Mouse (Mus musculus): ENCODE results near the gene Ccdc186. TPM values are rescaled to one million over a fixed set of nuclear protein-coding genes. Genes with fewer than 3 reads are reported as not detected.
A peak's percentile ranks its signal among the peaks of the same experiment; 100 is the strongest.

Gene Ccdc186
- polyA plus RNA-seq (2015; fragmentation: Nextera tagmentation; extraction: Ambion mirVana) = 5.2 and 5.6 TPM in 2 replicates

- Histone ChIP-seq H3K27ac (ENCODE audit: low read length) (peak within 1 kb of the TSS; percentile 87), H3K4me3 (ENCODE audit: low read depth, low read length) (peak within 1 kb of the TSS; percentile 99), H3K9ac (ENCODE audit: low read depth, low read length) (peak within 1 kb of the TSS; percentile 96), H3K9me3 (replicated peaks; ENCODE audit: control insufficient read depth, low read length) (no peaks in the 10 kb centered on the region), H3K4me2 (ENCODE audit: low read depth, low read length) (peak within 1 kb of the TSS; percentile 86), H3K27me3 (ENCODE audit: control insufficient read depth, insufficient read depth, low read depth, low read length) (peaks cover 10% of the 10 kb centered on the region; the same call in 1 of the 2 replicates), H3K4me1 (ENCODE audit: control insufficient read depth, low read depth, low read length) (peaks cover 20% of the 10 kb centered on the region), H3K36me3 (ENCODE audit: control insufficient read depth, insufficient read depth) (no peaks in the 10 kb centered on the region)
- under 1% methylated on average over 65 of the region's 79 CpGs for WGBS (ENCODE audit: insufficient replicate concordance)
- ATAC-seq (ENCODE audit: low read depth) = peak; percentile 98
Measured at GRCm38 (mm10) chr19:56821798-56822447, at the start of gene Ccdc186. TSS of gene Ccdc186 (minus strand) at chr19:56822190.

- ATAC-seq (ENCODE audit: low read depth) = no peak
- WGBS (ENCODE audit: insufficient replicate concordance) = 50% methylated on average over 4 of the region's 4 CpGs
- Histone ChIP-seq H3K27me3 (ENCODE audit: control insufficient read depth, insufficient read depth, low read depth, low read length) (peaks cover 14% of the 10 kb centered on the region), H3K4me3 (ENCODE audit: low read depth, low read length) (no peak overlapping the region), H3K27ac (ENCODE audit: low read length) (no peak overlapping the region), H3K9me3 (replicated peaks; ENCODE audit: control insufficient read depth, low read length) (no peaks in the 10 kb centered on the region), H3K36me3 (ENCODE audit: control insufficient read depth, insufficient read depth) (no peaks in the 10 kb centered on the region), H3K4me1 (ENCODE audit: control insufficient read depth, low read depth, low read length) (no peaks in the 10 kb centered on the region), H3K4me2 (ENCODE audit: low read depth, low read length) (no peak overlapping the region), H3K9ac (ENCODE audit: low read depth, low read length) (no peak overlapping the region)
Measured at GRCm38 (mm10) chr19:56867701-56868100, 45.7 kb upstream of the Ccdc186 start.

DNA sequence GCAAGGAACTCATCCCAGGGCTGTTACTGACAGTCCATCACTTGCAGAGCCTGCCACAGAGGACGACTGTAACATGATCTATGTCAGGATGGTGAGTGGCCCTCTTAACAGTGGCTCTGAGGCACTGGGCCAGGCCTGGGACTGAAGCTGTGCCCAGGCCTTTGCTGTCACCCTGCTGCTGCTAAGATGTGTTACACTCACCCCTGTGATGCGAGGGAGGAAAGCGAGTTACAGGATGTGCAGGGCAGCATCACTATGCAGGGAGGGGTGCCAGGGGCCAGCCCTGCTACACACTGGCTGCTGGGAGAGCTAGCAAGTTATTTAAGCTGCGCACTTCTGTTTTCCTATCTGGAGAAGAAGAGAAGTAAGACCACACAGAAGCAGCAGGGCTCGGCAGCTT lies 34.5 kb upstream of the Ccdc186 start:
- ATAC-seq (ENCODE audit: low read depth) = no peak
- no peaks in the 10 kb centered on the region for H3K27me3 ChIP-seq (ENCODE audit: control insufficient read depth, insufficient read depth, low read depth, low read length)
- WGBS (ENCODE audit: insufficient replicate concordance) = 46% methylated on average over 5 of the region's 5 CpGs
- no peak overlapping the region for H3K27ac ChIP-seq (ENCODE audit: low read length)
- no peaks in the 10 kb centered on the region for H3K36me3 ChIP-seq (ENCODE audit: control insufficient read depth, insufficient read depth)
- no peaks in the 10 kb centered on the region for H3K9me3 ChIP-seq (replicated peaks; ENCODE audit: control insufficient read depth, low read length)
- H3K4me2 ChIP-seq (ENCODE audit: low read depth, low read length) = no peak overlapping the region
- no peak overlapping the region for H3K9ac ChIP-seq (ENCODE audit: low read depth, low read length)
- no peaks in the 10 kb centered on the region for H3K4me1 ChIP-seq (ENCODE audit: control insufficient read depth, low read depth, low read length)
- no peak overlapping the region for H3K4me3 ChIP-seq (ENCODE audit: low read depth, low read length)

DNA sequence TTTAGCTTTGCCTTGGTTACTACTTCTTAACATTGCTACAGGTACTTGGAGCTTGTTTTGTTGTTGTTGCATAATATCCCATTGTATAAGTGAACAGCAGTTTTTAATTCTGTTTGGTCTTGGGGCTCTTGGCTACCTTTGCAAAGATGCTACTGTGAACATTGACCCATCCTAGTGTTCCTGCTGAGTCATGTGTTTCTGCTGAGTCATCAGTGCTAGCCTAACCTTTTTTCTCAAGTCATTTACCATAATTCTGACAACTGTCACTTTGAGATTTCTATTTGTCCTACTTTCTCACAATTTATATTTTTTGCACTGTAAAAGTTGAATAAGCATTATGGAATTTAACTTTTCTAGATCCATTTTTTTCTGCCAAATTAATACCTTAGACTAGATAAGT lies 30.6 kb upstream of the Ccdc186 start:
- Histone ChIP-seq H3K4me2 (ENCODE audit: low read depth, low read length) (no peak overlapping the region), H3K27me3 (ENCODE audit: control insufficient read depth, insufficient read depth, low read depth, low read length) (no peaks in the 10 kb centered on the region), H3K36me3 (ENCODE audit: control insufficient read depth, insufficient read depth) (no peaks in the 10 kb centered on the region), H3K4me3 (ENCODE audit: low read depth, low read length) (no peak overlapping the region), H3K9ac (ENCODE audit: low read depth, low read length) (no peak overlapping the region), H3K27ac (ENCODE audit: low read length) (no peak overlapping the region), H3K9me3 (replicated peaks; ENCODE audit: control insufficient read depth, low read length) (no peaks in the 10 kb centered on the region), H3K4me1 (ENCODE audit: control insufficient read depth, low read depth, low read length) (no peaks in the 10 kb centered on the region)
- ATAC-seq (ENCODE audit: low read depth) = no peak

DNA sequence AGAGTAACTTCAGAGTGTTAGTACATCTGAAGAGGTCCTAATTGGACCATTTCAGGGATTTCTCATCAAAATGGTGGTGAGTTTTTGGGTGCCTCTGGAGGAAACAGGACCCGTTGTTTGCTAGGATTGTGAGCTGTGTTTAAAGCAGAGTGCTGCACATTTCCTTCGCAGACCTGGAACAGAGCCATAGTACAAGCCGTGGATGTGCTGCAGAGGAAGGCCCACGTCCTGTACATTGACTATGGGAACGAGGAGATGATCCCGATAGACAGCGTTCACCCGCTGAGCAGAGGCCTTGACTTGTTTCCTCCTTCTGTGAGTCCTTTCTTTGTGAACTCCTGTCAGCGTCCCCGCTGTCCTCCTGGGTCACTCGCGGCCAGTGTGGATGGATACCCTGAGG lies 21.0 kb upstream of the Ccdc186 start:
- Histone ChIP-seq H3K4me2 (ENCODE audit: low read depth, low read length) (no peak overlapping the region), H3K4me3 (ENCODE audit: low read depth, low read length) (no peak overlapping the region), H3K4me1 (ENCODE audit: control insufficient read depth, low read depth, low read length) (no peaks in the 10 kb centered on the region), H3K27ac (ENCODE audit: low read length) (no peak overlapping the region), H3K9me3 (replicated peaks; ENCODE audit: control insufficient read depth, low read length) (no peaks in the 10 kb centered on the region), H3K36me3 (ENCODE audit: control insufficient read depth, insufficient read depth) (no peaks in the 10 kb centered on the region), H3K27me3 (ENCODE audit: control insufficient read depth, insufficient read depth, low read depth, low read length) (no peaks in the 10 kb centered on the region), H3K9ac (ENCODE audit: low read depth, low read length) (no peak overlapping the region)
- 75% methylated on average over 12 of the region's 12 CpGs for WGBS (ENCODE audit: insufficient replicate concordance)
- no peak for ATAC-seq (ENCODE audit: low read depth)

DNA sequence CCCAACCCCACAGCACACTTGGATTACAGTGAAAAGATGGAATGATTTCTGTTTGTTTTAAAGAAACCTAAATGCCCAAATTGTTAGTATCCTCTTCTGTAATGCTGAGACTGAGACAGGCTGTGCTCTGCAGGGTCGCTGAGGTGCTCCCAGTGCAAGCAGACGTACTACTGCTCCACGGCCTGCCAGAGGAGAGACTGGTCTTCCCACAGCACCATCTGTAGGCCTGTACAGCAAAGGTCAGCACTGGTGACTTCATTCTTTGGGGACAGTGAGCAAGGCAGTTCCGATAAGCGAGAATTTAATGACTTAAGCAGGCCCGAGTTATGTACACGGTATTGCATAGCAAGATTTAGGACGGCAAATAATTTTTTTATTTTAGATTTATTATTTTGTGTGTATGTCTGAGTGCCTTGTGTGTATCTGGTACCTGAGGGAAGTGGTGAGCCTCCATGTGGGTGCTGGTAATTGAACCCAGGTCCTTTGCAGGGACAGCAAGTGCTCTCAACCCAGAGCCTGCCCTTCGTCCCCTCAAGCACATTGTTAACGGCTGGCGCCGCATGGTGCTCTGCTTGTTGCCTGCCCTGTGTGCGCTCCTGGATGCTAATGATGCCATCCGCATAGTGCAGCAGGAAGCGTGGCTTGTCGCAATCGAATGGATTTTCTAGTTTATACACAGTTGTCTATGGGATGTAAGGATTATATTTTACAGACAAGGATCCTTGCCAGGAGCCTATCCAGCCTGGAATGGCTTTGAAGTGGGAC lies 17.1 kb upstream of the Ccdc186 start:
- Histone ChIP-seq H3K9me3 (replicated peaks; ENCODE audit: control insufficient read depth, low read length) (no peaks in the 10 kb centered on the region), H3K4me1 (ENCODE audit: control insufficient read depth, low read depth, low read length) (no peaks in the 10 kb centered on the region), H3K9ac (ENCODE audit: low read depth, low read length) (no peak overlapping the region), H3K27ac (ENCODE audit: low read length) (no peak overlapping the region), H3K4me3 (ENCODE audit: low read depth, low read length) (no peak overlapping the region), H3K4me2 (ENCODE audit: low read depth, low read length) (no peak overlapping the region), H3K36me3 (ENCODE audit: control insufficient read depth, insufficient read depth) (no peaks in the 10 kb centered on the region), H3K27me3 (ENCODE audit: control insufficient read depth, insufficient read depth, low read depth, low read length) (no peaks in the 10 kb centered on the region)
- ATAC-seq (ENCODE audit: low read depth) = no peak
- WGBS (ENCODE audit: insufficient replicate concordance) = 70% methylated on average over 17 of the region's 17 CpGs

- H3K4me2 ChIP-seq (ENCODE audit: low read depth, low read length) = no peak overlapping the region
- no peaks in the 10 kb centered on the region for H3K36me3 ChIP-seq (ENCODE audit: control insufficient read depth, insufficient read depth)
- H3K4me3 ChIP-seq (ENCODE audit: low read depth, low read length) = no peak overlapping the region
- no peak overlapping the region for H3K27ac ChIP-seq (ENCODE audit: low read length)
- no peak for ATAC-seq (ENCODE audit: low read depth)
- no peaks in the 10 kb centered on the region for H3K4me1 ChIP-seq (ENCODE audit: control insufficient read depth, low read depth, low read length)
- WGBS (ENCODE audit: insufficient replicate concordance) = 71% methylated on average over 9 of the region's 9 CpGs
- no peaks in the 10 kb centered on the region for H3K27me3 ChIP-seq (ENCODE audit: control insufficient read depth, insufficient read depth, low read depth, low read length)
- no peak overlapping the region for H3K9ac ChIP-seq (ENCODE audit: low read depth, low read length)
- H3K9me3 ChIP-seq (replicated peaks; ENCODE audit: control insufficient read depth, low read length) = no peaks in the 10 kb centered on the region
Measured at GRCm38 (mm10) chr19:56835340-56835739, 13.3 kb upstream of the Ccdc186 start.

DNA sequence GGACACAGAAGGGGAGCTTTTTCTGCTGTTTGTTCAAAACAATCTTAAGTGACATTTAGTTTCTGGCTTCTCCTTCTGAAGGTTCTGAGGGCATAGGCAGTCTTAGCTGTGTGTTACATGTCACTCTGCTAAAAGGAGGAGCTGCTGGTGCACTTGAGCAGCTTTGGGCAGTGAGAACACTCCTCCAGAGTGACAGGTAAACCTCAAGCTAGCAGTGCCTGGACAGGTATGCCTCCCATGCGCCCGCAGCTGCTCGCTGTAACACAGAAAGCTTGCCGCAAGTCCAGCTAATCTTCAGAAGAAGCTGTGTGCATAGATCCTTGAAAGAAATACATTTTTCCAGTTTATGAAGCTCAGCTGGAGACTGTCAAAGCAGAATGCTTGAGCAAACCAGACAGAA lies 8.2 kb upstream of the Ccdc186 start:
- Histone ChIP-seq H3K4me3 (ENCODE audit: low read depth, low read length) (no peak overlapping the region), H3K27ac (ENCODE audit: low read length) (no peak overlapping the region), H3K9me3 (replicated peaks; ENCODE audit: control insufficient read depth, low read length) (no peaks in the 10 kb centered on the region), H3K4me2 (ENCODE audit: low read depth, low read length) (no peak overlapping the region), H3K36me3 (ENCODE audit: control insufficient read depth, insufficient read depth) (no peaks in the 10 kb centered on the region), H3K27me3 (ENCODE audit: control insufficient read depth, insufficient read depth, low read depth, low read length) (peaks cover 6% of the 10 kb centered on the region; the same call in 1 of the 2 replicates), H3K4me1 (ENCODE audit: control insufficient read depth, low read depth, low read length) (no peaks in the 10 kb centered on the region; the same call in 1 of the 2 replicates), H3K9ac (ENCODE audit: low read depth, low read length) (no peak overlapping the region)
- 84% methylated on average over 4 of the region's 4 CpGs for WGBS (ENCODE audit: insufficient replicate concordance)
- no peak for ATAC-seq (ENCODE audit: low read depth)

- ATAC-seq (ENCODE audit: low read depth) = no peak
- Histone ChIP-seq H3K36me3 (ENCODE audit: control insufficient read depth, insufficient read depth) (no peaks in the 10 kb centered on the region), H3K9ac (ENCODE audit: low read depth, low read length) (no peak overlapping the region), H3K27ac (ENCODE audit: low read length) (no peak overlapping the region), H3K9me3 (replicated peaks; ENCODE audit: control insufficient read depth, low read length) (no peaks in the 10 kb centered on the region), H3K4me3 (ENCODE audit: low read depth, low read length) (no peak overlapping the region), H3K27me3 (ENCODE audit: control insufficient read depth, insufficient read depth, low read depth, low read length) (peaks cover 6% of the 10 kb centered on the region; the same call in 1 of the 2 replicates), H3K4me2 (ENCODE audit: low read depth, low read length) (no peak overlapping the region), H3K4me1 (ENCODE audit: control insufficient read depth, low read depth, low read length) (no peaks in the 10 kb centered on the region; the same call in 1 of the 2 replicates)
- 67% methylated on average over 9 of the region's 9 CpGs for WGBS (ENCODE audit: insufficient replicate concordance)
Measured at GRCm38 (mm10) chr19:56829267-56829666, 7.3 kb upstream of the Ccdc186 start.
